Mouse (Mus musculus): ENCODE data around the gene Hist2h2aa1.
"Not testable (repeated sequence)": the region's sequence is repeated elsewhere in the genome, so short reads cannot be mapped to it uniquely, and the experiment has no call there.

Gene Hist2h2aa1

GRCm38 (mm10) chr3:96230910-96231757 lies 14.2 kb upstream of the Hist2h2aa1 start:
- DNase-seq, result no peak

DNA sequence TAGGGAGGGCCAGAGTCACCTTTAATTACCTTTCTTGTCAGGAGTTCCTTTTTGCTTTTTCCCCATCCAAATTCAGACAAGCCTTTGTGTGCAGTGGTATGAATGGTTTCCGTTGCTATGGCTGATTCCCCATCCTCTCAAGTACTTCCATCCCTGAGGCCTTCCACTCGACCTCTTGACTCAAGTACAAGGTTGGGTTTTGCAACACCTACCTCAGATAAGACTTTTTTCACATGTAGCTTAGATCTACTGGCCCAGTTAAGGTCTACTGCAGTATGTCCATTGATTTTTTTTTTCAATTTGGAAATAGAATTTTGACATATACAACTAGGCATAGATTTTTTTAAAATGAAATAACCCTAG lies 13.6 kb upstream of the Hist2h2aa1 start:
- DNase-seq, result no peak

- DNase-seq, result no peak
Observed at GRCm38 (mm10) chr3:96234914-96235313, 10.4 kb upstream of the Hist2h2aa1 start.

DNA sequence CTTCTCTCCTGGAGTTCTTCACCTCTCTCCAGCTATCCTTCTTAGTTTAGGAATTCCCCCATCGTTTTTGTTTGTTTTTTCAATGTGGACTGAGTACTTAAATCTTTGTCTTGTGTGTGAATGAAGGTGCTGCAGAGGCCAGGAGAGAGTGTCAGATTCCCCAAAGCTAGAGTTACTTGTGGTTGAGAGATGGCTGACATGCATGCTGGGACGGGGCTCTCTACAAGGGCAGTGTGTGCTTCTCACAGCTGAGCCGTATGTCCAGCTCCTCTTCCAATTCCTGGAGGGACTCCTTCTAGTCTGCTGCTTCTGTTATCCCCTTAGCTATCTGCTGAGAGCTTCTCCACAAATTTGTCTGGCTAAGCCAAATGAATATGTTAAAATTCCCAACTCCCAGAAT lies 9.5 kb upstream of the Hist2h2aa1 start:
- DNase-seq, result peak; percentile 15

- DNase-seq, result no peak
Observed at GRCm38 (mm10) chr3:96236834-96237334, 8.4 kb upstream of the Hist2h2aa1 start.

GRCm38 (mm10) chr3:96237335-96237903 lies 7.9 kb upstream of the Hist2h2aa1 start:
- peak; percentile 40 for DNase-seq

DNA sequence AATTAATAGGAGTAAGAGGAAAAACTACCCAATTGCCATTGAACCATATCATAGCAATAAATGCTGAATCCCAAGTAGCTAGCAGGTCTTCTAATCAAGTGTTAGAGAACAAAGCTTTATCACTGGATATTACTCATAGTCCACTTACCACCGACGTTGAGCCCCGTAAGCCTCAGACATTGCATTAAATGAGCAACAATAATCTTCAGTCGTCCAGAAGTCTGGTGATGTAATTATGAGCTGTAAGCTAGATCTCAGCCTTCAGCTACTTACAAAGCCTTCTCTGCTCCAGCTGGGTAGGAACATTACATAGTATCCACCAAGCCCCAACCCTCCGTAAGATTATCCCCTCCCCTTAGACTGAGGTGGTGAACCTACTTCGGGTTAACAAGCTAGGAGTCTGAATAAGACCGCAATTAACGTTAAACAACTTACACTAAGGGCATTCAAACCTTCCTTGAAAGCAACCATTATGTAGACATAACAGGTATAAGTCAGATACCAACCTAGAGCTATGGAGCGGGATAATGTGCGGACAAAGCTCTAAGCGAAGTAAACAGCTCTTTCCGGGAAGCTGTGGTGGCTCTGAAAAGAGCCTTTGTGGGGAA lies 7.3 kb upstream of the Hist2h2aa1 start:
- DNase-seq, result peak; percentile 73

DNA sequence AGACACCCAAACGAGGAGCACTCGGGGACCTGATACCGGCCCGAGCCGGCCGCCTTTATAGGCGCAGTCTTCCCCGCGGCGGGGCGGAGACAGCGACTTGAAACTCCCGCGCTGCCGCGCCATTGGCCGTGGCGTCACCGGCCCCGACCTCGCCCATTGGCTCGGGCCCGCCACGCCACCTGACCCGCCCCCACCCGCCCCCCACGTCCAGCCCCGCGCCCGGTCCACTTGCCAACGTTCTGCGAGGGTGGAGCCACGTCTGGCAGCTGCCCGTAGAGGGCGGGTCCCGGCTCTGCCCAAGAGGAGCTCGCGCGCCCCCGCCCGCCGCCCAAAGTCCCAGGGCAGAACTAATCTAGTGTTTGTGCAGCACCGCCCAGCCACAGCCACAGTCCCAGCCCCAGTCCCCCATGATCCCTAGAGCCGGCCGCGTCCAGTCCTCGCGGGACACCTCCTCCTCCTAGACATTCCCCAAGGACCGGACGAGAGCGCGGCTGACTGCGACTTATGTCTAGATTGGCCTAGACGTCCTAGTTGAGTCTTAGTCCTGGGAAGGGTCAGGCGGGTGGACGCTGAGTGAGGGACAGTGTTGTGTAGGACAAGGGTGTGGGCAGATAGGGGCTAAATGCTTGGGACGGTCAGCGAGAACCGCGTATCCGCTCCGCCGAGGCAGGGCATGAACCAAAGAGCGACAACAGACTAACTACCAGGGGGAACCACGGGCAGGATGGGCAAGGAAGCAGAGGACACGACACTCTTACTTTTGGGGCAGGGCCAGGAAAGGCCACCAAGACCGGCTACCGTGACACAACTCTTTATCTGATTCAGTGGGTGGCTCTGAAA lies 6.1 kb upstream of the Hist2h2aa1 start, which contains the start of gene Hist2h3c2:
Hist2h3c2 (minus strand) TSS at position 174 of the 840 bp plus-strand sequence.
- not testable (repeated sequence) for DNase-seq

DNA sequence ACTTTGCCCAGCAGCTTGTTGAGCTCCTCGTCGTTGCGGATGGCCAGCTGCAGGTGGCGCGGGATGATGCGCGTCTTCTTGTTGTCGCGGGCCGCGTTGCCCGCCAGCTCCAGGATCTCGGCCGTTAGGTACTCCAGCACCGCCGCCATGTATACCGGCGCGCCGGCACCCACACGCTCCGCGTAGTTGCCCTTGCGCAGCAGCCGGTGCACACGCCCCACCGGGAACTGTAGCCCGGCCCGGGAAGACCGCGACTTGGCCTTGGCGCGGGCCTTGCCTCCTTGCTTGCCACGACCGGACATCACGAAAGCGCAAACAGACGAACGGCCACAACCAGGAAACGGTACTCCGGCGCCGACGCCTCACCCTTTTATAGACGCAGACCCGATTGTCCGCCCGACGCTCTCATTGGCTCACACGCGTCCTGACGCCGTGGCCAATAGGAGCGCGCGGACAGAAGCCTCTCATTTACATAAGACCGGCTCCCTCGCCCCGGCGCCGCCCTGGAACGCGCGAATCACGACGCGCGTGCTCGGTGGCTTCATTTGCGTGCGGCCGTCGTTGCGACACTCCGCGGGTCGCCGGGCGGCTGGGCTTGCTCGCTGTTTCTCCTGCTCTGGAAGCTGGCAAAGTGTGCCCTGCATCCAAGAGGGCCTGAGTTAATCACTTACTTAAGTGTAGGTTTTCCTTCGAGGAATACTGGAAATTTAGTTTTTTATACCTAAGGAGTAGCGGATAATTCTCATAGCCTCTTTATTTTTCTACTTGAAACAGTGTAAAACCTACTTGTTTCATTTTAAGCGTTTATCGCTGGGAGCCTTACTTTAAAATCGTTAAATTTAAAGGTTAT lies 5.1 kb upstream of the Hist2h2aa1 start, which contains the start of gene Hist2h2aa2:
Hist2h2aa2 (minus strand) TSS at position 328 of the 850 bp plus-strand sequence.
- DNase-seq, result peak; percentile 86

DNA sequence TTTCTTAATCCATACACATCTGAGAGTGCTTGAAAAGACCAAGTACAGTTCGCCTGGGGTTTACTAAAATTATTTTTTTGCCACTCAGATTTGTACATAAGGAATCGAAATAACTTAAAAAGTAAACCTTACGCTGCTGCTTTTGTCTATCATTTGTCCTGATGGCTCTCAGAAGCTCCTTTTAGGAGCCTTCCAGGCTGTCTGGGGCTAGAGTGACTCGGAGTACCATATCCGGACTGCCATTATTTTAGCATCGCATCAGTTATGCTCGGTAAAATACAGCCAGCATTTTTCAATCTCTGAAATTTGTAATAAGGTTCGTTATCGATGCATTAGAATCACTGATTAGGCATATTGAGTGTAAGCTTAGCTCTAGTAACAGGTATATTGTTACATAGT lies 4.5 kb upstream of the Hist2h2aa1 start:
- no peak for DNase-seq

- no peak for DNase-seq
Observed at GRCm38 (mm10) chr3:96243921-96244572, 1.2 kb upstream of the Hist2h2aa1 start.

GRCm38 (mm10) chr3:96246018-96246417 lies 721 bp downstream of the Hist2h2aa1 start:
- not testable (repeated sequence) for DNase-seq

GRCm38 (mm10) chr3:96246427-96246856 lies 1.1 kb downstream of the Hist2h2aa1 start, which contains the start of gene Hist2h3c1:
Hist2h3c1 (plus strand) TSS chr3:96246685.
- not testable (repeated sequence) for DNase-seq

- DNase-seq, result peak; percentile 35
Observed at GRCm38 (mm10) chr3:96247356-96248140, 2.3 kb downstream of the Hist2h2aa1 start.

- DNase-seq, result peak; percentile 27
Observed at GRCm38 (mm10) chr3:96248141-96249033, 3.1 kb downstream of the Hist2h2aa1 start.

GRCm38 (mm10) chr3:96249034-96249345 lies 3.7 kb downstream of the Hist2h2aa1 start:
- peak; percentile 19 for DNase-seq

DNA sequence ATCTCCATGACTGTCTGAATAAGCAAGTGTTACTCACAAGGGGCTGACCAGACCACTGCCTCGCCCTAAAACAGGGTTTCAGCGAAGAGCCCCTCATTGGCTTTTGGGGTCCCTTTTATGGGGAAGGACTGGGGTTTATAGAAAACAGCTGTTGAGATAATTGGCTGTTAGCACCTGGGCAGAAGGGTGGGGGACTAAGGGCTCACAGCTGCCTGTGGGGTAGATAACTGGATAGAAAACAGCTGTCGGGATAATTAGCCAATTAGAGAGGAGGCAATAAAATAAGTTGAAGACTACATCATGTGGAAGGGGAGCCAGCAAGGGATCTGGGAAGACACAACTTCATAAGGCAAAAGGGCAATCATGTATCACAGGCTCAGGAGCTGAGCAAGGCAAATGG lies 5.6 kb downstream of the Hist2h2aa1 start:
- DNase-seq, result peak; percentile 21

GRCm38 (mm10) chr3:96251787-96252186 lies 6.5 kb downstream of the Hist2h2aa1 start:
- no peak for DNase-seq

Measured in retina, postnatal 1 day (tissue).